Mouse (Mus musculus): ENCODE measurements around the gene Ubtf. TPM values are rescaled to one million over a fixed set of nuclear protein-coding genes. Genes with fewer than 3 reads are reported as not detected.
"Not testable (repeated sequence)": the region's sequence is repeated elsewhere in the genome, so short reads cannot be mapped to it uniquely, and the experiment has no call there.

Gene Ubtf
- polyA plus RNA-seq, 1 experiment from 2014 or later, result 93.8 TPM

DNA sequence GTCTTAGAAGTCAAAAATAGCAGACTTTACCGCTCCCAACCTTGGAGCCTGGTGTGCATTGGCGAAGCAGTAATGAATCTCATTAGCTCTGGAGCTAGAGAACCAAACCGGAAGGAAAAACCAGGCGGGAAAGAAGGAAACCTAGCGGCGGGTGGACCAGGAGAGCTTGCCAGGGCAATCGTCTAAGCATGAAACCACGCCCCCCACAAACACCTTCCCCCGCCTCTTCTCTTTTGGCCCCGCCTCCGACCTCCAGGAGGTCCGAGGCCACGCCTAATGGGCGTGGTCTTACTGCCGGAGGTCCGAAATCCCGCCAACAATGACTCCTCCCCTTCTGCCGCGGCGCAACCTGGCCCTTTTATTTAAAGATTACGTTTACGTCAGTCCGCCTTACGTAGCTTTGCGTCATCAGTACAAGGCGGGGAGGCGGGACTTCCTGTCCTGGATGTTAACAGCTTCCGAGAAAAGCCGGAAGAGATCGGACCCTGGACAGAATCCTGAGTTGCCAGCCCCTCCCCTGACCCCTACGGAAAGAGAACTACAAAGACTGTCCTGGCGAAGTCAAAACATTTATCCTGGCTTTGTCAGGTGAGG, 34.9 kb downstream of the Ubtf start, which contains the start of gene Tmub2:
Gene Tmub2 (plus strand): TSS at position 431 of the 594 bp plus-strand sequence.
- no peak; the same call in 1 of the 2 replicates for TF ChIP-seq CTCF (IDR thresholded peaks at IDR 0.05; ENCODE audit: low read depth)
- H3K4me2 ChIP-seq, result peak within 1 kb of the TSS; percentile 70
- H3K27ac ChIP-seq (ENCODE audit: low read depth), result peak within 1 kb of the TSS; percentile 86
- H3K36me3 ChIP-seq (ENCODE audit: insufficient read depth), result peaks cover 26% of the 10 kb centered on the region
- peak within 1 kb of the TSS; percentile 66 for H3K4me3 ChIP-seq (ENCODE audit: low read depth, low read length)
- peak; percentile 83 for ATAC-seq (ENCODE audit: insufficient read depth)
- no peaks in the 10 kb centered on the region for H3K9me3 ChIP-seq (ENCODE audit: low read depth, low read length)
- WGBS, result under 1% methylated on average over 32 of the region's 32 CpGs
- H3K27me3 ChIP-seq (ENCODE audit: insufficient read depth, low read length), result no peaks in the 10 kb centered on the region
- peak within 1 kb of the TSS; percentile 80 for H3K9ac ChIP-seq
- peak; percentile 100 for DNase-seq
- H3K4me1 ChIP-seq (ENCODE audit: insufficient read depth), result no peaks in the 10 kb centered on the region

DNA sequence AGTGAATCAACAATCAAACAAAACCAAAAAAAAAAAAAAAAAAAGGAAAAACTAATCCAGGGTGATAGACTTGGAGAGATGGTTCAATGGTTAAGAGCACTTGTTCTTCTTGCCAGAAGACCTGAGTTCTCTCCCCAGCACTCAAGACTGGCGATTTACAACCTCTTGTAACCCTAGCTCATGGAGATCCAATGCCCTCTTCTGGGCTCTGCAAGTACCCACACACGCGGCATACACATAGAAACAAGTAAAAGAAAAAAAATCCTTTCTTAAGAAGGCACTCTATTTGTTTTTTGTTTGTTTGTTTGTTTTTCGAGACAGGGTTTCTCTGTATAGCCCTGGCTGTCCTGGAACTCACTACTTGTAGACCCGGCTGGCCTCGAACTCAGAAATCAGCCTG, 35.6 kb downstream of the Ubtf start:
- TF ChIP-seq CTCF (IDR thresholded peaks at IDR 0.05; ENCODE audit: low read depth), result 0 out of 2 replicates have a peak, but pooled peaks have one; percentile 4
- Histone ChIP-seq H3K4me2 (peak overlapping the region; percentile 70), H3K36me3 (ENCODE audit: insufficient read depth) (peaks cover 19% of the 10 kb centered on the region), H3K27me3 (ENCODE audit: insufficient read depth, low read length) (no peaks in the 10 kb centered on the region), H3K9ac (no peak overlapping the region), H3K4me3 (ENCODE audit: low read depth, low read length) (no peak overlapping the region; the same call in 1 of the 2 replicates), H3K9me3 (ENCODE audit: low read depth, low read length) (no peaks in the 10 kb centered on the region), H3K4me1 (ENCODE audit: insufficient read depth) (no peaks in the 10 kb centered on the region), H3K27ac (ENCODE audit: low read depth) (no peak overlapping the region; the same call in 1 of the 2 replicates)
- no peak for ATAC-seq (ENCODE audit: insufficient read depth)
- WGBS, result 87% methylated on average over 6 of the region's 6 CpGs
- no peak for DNase-seq

DNA sequence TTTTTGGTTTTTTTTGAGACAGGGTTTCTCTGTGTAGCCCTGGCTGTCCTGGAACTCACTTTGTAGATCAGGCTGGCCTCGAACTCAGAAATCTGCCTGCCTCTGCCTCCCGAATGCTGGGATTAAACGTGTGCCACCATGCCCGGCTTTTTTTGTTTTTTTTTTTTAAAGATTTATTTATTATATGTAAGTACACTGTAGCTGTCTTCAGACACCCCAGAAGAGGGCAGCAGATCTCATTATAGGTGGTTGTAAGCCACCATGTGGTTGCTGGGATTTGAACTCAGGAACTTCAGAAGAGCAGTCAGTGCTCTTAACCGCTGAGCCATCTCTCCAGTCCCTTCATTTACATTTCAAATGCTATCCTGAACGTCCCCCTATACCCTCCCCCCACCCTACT, 39.3 kb downstream of the Ubtf start:
- WGBS, result 70% methylated on average over 6 of the region's 6 CpGs
- not testable (repeated sequence) for DNase-seq; H3K27ac ChIP-seq (ENCODE audit: low read depth); H3K9me3 ChIP-seq (ENCODE audit: low read depth, low read length); H3K4me1 ChIP-seq (ENCODE audit: insufficient read depth); H3K36me3 ChIP-seq (ENCODE audit: insufficient read depth); H3K4me2 ChIP-seq; ATAC-seq (ENCODE audit: insufficient read depth); H3K27me3 ChIP-seq (ENCODE audit: insufficient read depth, low read length); H3K9ac ChIP-seq; H3K4me3 ChIP-seq (ENCODE audit: low read depth, low read length)

DNA sequence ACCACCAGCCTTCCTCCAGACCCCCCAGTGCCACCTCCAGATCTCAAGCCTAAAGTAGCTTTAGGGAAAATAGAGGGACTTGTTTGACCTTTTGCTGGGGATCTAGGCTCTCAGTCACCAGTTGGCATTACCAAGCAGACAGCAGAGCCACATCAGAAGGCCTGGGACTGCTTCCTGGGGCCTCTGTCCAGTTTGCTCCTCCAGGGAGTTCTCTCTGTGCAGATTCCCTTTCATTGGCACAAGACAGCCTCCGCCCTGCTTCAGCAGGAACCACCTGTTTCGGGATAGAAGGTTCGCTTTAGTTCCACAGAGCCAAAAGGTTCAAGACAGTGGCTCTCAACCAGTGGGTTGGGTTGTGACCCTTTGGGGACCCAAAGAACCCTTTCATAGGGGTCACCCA, 39.9 kb downstream of the Ubtf start:
- Histone ChIP-seq H3K36me3 (ENCODE audit: insufficient read depth) (no peaks in the 10 kb centered on the region), H3K4me2 (no peak overlapping the region), H3K4me3 (ENCODE audit: low read depth, low read length) (no peak overlapping the region), H3K4me1 (ENCODE audit: insufficient read depth) (no peaks in the 10 kb centered on the region), H3K9ac (no peak overlapping the region), H3K27me3 (ENCODE audit: insufficient read depth, low read length) (no peaks in the 10 kb centered on the region), H3K27ac (ENCODE audit: low read depth) (no peak overlapping the region), H3K9me3 (ENCODE audit: low read depth, low read length) (no peaks in the 10 kb centered on the region)
- DNase-seq (no peak), ATAC-seq (ENCODE audit: insufficient read depth) (no peak)
- no peak for TF ChIP-seq CTCF (IDR thresholded peaks at IDR 0.05; ENCODE audit: low read depth)
- WGBS, result 89% methylated on average over 3 of the region's 3 CpGs

DNA sequence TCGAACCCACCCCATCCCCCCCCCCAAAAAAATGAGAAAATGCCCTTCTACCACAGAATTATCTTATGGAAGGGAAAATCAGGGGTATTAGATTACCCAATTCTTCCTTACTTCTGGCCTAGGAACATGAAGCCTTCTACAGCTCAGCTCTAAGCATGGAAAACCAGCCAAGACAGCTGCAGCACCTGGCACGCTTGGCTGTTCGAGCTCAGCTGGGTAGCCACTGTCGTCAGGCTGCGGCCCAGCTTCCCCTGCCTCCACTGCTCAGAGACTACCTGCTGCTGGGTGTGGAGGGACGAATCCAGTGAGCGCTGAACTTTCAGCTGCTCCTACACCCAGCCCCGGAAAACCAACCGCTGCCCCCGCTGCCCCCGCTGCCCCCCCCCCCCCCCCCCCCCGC, 41.8 kb downstream of the Ubtf start:
- no peaks in the 10 kb centered on the region for H3K9me3 ChIP-seq (ENCODE audit: low read depth, low read length)
- 67% methylated on average over 10 of the region's 12 CpGs for WGBS
- no peak overlapping the region for H3K4me2 ChIP-seq
- no peak overlapping the region for H3K27ac ChIP-seq (ENCODE audit: low read depth)
- no peak overlapping the region for H3K9ac ChIP-seq
- no peaks in the 10 kb centered on the region for H3K27me3 ChIP-seq (ENCODE audit: insufficient read depth, low read length)
- no peak for DNase-seq
- H3K36me3 ChIP-seq (ENCODE audit: insufficient read depth), result no peaks in the 10 kb centered on the region
- no peak for ATAC-seq (ENCODE audit: insufficient read depth)
- TF ChIP-seq CTCF (IDR thresholded peaks at IDR 0.05; ENCODE audit: low read depth), result no peak
- H3K4me3 ChIP-seq (ENCODE audit: low read depth, low read length), result no peak overlapping the region
- no peaks in the 10 kb centered on the region for H3K4me1 ChIP-seq (ENCODE audit: insufficient read depth)

DNA sequence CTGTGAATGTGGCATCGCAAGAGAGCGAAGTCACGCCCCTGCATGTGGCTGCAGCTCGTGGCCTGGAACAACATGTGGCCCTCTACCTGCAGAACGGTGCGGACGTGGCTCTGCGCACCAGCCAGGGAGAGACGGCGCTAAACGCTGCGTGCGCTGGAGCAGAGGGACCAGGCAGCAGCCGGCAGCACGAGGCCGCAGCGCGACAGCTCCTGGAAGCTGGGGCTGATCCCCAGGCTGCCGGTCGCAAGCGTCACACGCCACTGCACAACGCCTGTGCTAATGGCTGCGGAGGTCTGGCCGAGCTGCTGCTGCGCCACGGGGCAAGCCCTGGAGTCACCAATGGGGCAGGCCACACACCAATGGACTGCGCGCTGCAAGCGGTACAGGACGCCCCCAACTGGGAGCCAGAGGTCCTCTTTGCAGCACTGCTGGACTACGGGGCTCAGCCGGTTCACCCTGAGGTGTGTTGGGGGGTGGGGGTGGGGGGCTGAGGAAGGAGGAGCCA, 43.1 kb downstream of the Ubtf start:
- Histone ChIP-seq H3K9me3 (ENCODE audit: low read depth, low read length) (no peaks in the 10 kb centered on the region), H3K4me2 (peak overlapping the region; percentile 83), H3K9ac (peak overlapping the region; percentile 62), H3K36me3 (ENCODE audit: insufficient read depth) (no peaks in the 10 kb centered on the region), H3K27ac (ENCODE audit: low read depth) (no peak overlapping the region), H3K4me3 (ENCODE audit: low read depth, low read length) (peak overlapping the region; percentile 38), H3K4me1 (ENCODE audit: insufficient read depth) (no peaks in the 10 kb centered on the region), H3K27me3 (ENCODE audit: insufficient read depth, low read length) (no peaks in the 10 kb centered on the region)
- 2% methylated on average over 33 of the region's 33 CpGs for WGBS
- peak; percentile 86 for ATAC-seq (ENCODE audit: insufficient read depth)
- DNase-seq, result peak; percentile 77
- TF ChIP-seq CTCF (IDR thresholded peaks at IDR 0.05; ENCODE audit: low read depth), result peak; percentile 18; the same call in 1 of the 2 replicates

DNA sequence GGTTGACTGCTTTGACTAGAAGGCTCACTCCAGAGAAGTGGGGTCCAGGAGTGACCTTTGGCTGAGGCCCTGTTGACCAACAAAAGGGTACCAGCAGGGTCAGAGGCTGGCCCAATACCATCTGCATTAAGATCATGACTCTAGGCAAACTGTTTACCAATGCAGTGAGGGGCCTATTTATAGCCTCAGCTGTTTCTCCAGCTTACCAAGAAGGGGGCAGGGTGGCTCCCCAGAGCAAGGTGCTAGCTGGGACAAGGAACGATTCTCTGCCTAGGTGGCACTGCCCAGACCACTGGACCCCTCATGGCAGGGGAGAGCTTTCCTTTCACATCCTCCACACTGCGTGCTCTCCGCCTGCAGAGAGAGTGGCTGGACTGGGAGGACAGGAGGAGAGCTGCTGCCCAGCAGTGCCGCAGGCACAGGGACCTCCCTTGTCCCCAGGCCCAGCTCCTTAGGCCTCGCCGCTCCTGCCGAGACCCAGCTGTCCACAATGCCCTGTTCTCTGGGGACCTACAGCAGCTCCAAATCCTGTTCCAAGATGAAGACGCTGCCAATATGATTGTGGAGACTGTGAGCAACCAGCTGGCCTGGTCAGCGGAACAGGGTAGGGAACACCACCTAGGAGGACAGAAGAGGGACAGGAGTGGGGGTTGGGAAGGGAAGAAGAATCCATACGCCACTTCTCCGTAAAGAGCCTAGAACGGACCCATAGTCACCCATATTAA, 50.9 kb downstream of the Ubtf start, which contains the start of gene Asb16:
Gene Asb16 (plus strand): TSS at position 224 of the 725 bp plus-strand sequence.
- H3K27ac ChIP-seq (ENCODE audit: low read depth), result no peak within 1 kb of the TSS
- H3K36me3 ChIP-seq (ENCODE audit: insufficient read depth), result peaks cover 4% of the 10 kb centered on the region
- DNase-seq, result no peak
- H3K4me3 ChIP-seq (ENCODE audit: low read depth, low read length), result no peak within 1 kb of the TSS
- H3K4me1 ChIP-seq (ENCODE audit: insufficient read depth), result no peaks in the 10 kb centered on the region
- no peak for TF ChIP-seq CTCF (IDR thresholded peaks at IDR 0.05; ENCODE audit: low read depth)
- ATAC-seq (ENCODE audit: insufficient read depth), result no peak
- H3K4me2 ChIP-seq, result no peak within 1 kb of the TSS
- 77% methylated on average over 12 of the region's 12 CpGs for WGBS
- H3K27me3 ChIP-seq (ENCODE audit: insufficient read depth, low read length), result no peaks in the 10 kb centered on the region
- H3K9me3 ChIP-seq (ENCODE audit: low read depth, low read length), result no peaks in the 10 kb centered on the region
- H3K9ac ChIP-seq, result no peak within 1 kb of the TSS
